Mouse (Mus musculus) erythroblast, embryonic 14.5 days (primary cell): ENCODE data around the gene Ntm. TPM values are rescaled to one million over a fixed set of nuclear protein-coding genes. Genes with fewer than 3 reads are reported as not detected.

Source experiments
- H3K27me3 ChIP-seq: 2 replicates; pipeline ENCODE4 v1.6.1; 2012; ENCODE audit warnings: inconsistent platforms; ENCODE audit not compliant: control insufficient read depth
- H3K36me3 ChIP-seq: 2 replicates; pipeline ENCODE4 v1.6.1; 2012; ENCODE audit warnings: mild to moderate bottlenecking, inconsistent platforms; ENCODE audit not compliant: control insufficient read depth
- H3K4me1 ChIP-seq: 2 replicates; pipeline ENCODE4 v1.6.1; 2012; ENCODE audit warnings: inconsistent platforms; ENCODE audit not compliant: control insufficient read depth
- H3K4me3 ChIP-seq: replicated peaks from 2 replicates; pipeline ENCODE3; 2012; ENCODE audit warnings: moderate library complexity, mild to moderate bottlenecking, inconsistent platforms
- H3K9me3 ChIP-seq: 2 replicates; pipeline ENCODE4 v1.6.1; 2012; ENCODE audit warnings: low read length, inconsistent platforms, mixed read lengths; ENCODE audit not compliant: control insufficient read depth
- GATA1 ChIP-seq: IDR thresholded peaks from 2 replicates; pipeline ENCODE4 v1.6.1; 2012; ENCODE audit warnings: low read length, inconsistent platforms, mixed read lengths
- TAL1 ChIP-seq: IDR thresholded peaks from 3 replicates; pipeline ENCODE4 v1.6.1; 2012; ENCODE audit warnings: low read length, inconsistent platforms, mixed read lengths
- polyA plus RNA-seq: library from polyadenylated mRNA; stranded (reverse); fragments of >175 nt; gene quantifications from 2 replicates; pipeline ENCODE4 v1.2.3, GENCODE M21; 2012

The Ntm gene
- polyA plus RNA-seq, 1 experiment = 0.01 TPM

GRCm38 (mm10) chr9:29954031-29954430, 8.9 kb downstream of the Ntm start:
- Histone ChIP-seq H3K36me3 (no peaks in the 10 kb centered on the region), H3K4me1 (no peaks in the 10 kb centered on the region), H3K4me3 (no peak overlapping the region), H3K9me3 (no peaks in the 10 kb centered on the region), H3K27me3 (no peaks in the 10 kb centered on the region)
- TF ChIP-seq GATA1 = no peak
- no peak for TF ChIP-seq TAL1

DNA sequence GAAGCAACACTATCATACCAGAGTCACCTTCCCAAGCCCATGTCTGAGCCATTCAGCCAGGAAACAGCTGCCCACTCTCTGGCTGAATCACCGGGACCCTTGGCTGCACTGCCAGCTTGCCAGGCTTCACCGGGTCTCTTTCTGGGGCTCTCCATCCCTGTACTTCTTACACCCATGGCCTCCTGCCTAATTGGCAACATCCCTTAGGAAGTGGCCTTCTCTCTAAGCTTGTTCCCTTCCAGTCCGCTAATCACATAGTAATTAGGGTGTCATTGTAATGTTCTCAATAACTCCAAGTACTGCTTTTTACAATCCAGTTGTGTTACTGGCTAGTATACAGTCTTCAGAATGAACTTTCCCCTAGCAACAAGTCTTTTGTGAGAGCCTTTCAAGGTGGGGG, 13.9 kb downstream of the Ntm start:
- Histone ChIP-seq H3K36me3 (no peaks in the 10 kb centered on the region), H3K9me3 (no peaks in the 10 kb centered on the region), H3K4me1 (no peaks in the 10 kb centered on the region), H3K4me3 (no peak overlapping the region), H3K27me3 (no peaks in the 10 kb centered on the region)
- no peak for TF ChIP-seq GATA1

DNA sequence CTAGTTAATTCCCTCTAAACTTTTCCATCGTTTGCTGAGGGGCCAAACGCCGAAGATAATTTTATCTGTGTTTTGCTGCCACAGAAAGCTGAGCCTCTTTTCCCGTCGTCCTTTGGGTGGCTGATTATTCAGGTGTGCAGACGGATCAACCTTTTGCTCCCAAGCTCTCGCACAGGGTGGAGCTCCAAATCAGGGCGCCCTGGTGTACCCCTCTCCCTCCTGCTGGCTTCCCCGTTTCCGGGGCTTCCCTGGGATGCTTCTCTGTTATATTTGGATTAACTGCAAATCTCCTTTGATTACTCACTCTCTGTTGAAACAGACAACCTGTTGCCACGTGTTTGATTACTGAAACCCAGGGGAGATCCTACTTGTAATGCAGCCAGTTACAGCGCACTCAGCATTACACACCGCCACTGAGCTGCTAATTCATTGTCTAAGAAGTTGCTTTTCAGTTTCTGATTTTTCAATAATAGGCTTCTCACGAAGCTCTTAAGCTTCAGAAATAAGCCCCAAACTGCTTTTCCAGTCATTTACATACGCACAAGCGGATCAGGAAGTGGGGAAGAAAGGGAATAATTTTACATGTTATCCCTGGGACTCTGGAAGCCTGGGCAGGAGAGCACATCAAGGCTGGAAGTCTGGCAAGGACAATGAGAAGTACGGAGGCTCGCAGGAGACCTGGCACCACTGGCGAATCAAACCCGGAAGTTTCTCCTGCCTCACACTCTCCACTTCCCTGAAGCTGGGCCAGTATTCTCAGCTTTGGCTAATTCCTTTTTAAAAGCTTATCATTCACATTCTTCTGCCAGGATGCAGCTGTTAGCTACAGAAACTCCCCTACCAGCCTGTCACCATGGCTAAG, 19.5 kb downstream of the Ntm start:
- no peaks in the 10 kb centered on the region for H3K27me3 ChIP-seq
- H3K4me3 ChIP-seq = no peak overlapping the region
- H3K9me3 ChIP-seq = peaks cover 2% of the 10 kb centered on the region; the same call in 1 of the 2 replicates
- H3K4me1 ChIP-seq = no peaks in the 10 kb centered on the region
- TF ChIP-seq TAL1 = no peak
- no peak for TF ChIP-seq GATA1
- no peaks in the 10 kb centered on the region for H3K36me3 ChIP-seq

DNA sequence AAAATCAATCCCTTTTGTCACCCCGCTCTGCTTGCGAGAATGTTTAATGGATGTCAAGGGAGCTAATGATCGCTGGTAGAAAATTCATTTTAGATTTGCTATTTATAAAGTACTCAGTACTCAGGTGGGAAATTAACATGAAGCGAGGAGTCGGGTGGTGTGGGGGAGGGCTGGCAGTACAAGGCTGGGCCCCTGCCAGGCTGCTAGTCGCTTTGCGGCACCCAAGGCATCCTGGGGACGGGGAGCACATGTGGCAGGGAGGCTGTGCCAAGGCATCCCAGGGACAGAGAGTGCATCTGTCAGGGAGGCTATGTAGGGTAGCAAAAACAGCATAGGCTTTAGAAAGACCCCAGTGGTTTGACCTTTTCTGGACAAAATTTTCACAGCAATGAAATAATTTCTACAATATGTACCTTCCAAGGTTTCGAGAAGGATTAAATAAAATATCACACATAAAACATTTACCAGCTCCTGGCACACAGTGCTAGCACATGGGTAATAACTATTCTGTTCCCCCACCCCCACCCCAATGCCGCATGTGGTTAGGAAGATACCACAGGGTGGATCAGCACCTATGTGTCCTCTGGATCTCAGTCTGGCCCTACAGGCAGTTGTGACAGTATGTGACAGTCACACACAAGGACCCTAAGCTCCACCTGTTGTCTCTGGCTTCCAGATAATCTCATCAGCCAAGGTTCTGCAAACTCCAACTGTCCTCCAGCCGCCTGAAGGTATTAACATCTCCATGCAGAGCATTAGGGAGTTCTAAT, 20.6 kb downstream of the Ntm start:
- TF ChIP-seq TAL1 = no peak
- no peak for TF ChIP-seq GATA1
- H3K27me3 ChIP-seq = no peaks in the 10 kb centered on the region
- no peak overlapping the region for H3K4me3 ChIP-seq
- H3K9me3 ChIP-seq = peaks cover 2% of the 10 kb centered on the region; the same call in 1 of the 2 replicates
- no peaks in the 10 kb centered on the region for H3K4me1 ChIP-seq
- H3K36me3 ChIP-seq = no peaks in the 10 kb centered on the region

GRCm38 (mm10) chr9:29939517-29940034, 23.4 kb downstream of the Ntm start:
- TF ChIP-seq TAL1 (no peak), GATA1 (no peak)
- Histone ChIP-seq H3K4me3 (no peak overlapping the region), H3K36me3 (no peaks in the 10 kb centered on the region), H3K9me3 (peaks cover 2% of the 10 kb centered on the region; the same call in 1 of the 2 replicates), H3K27me3 (no peaks in the 10 kb centered on the region), H3K4me1 (no peaks in the 10 kb centered on the region)

GRCm38 (mm10) chr9:29928796-29929195, 34.1 kb downstream of the Ntm start:
- Histone ChIP-seq H3K4me1 (no peaks in the 10 kb centered on the region), H3K9me3 (no peaks in the 10 kb centered on the region), H3K4me3 (no peak overlapping the region), H3K36me3 (no peaks in the 10 kb centered on the region), H3K27me3 (no peaks in the 10 kb centered on the region)
- TF ChIP-seq GATA1 (no peak), TAL1 (no peak)

GRCm38 (mm10) chr9:29925382-29925781, 37.6 kb downstream of the Ntm start:
- H3K4me1 ChIP-seq = no peaks in the 10 kb centered on the region
- TF ChIP-seq TAL1 = no peak
- TF ChIP-seq GATA1 = no peak
- H3K9me3 ChIP-seq = no peaks in the 10 kb centered on the region
- H3K27me3 ChIP-seq = no peaks in the 10 kb centered on the region
- H3K36me3 ChIP-seq = no peaks in the 10 kb centered on the region
- no peak overlapping the region for H3K4me3 ChIP-seq

DNA sequence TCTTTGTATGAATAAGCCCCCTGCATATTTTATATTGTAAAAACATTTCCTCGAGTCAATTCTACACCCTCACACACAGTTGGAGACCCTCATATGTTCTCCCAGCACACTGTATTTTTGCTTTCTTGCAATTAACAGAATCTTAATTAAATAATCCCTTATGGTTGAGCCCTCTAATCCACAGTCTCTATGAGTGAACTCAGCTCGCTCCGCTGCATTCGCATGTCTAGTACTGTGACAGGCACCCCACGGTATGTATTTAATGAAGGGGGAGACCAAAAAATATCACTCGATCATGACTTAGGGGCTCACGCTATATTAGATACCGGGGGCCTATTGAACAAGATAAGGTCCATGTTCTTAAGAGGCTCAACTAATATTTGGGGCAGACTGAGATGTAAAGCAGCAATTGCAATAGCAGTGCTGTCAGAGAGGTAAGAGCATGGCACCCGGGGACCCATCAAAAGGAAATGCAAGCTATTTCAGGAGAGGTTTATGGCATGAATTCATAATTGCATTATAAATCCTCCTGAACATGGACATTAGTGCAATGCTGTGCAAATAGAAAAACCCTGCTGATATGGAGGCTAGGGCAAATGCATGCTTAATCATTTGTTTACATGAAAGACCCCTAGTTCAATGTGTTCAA, 64.4 kb downstream of the Ntm start:
- Histone ChIP-seq H3K4me3 (no peak overlapping the region), H3K9me3 (peaks cover 3% of the 10 kb centered on the region; the same call in 1 of the 2 replicates), H3K4me1 (no peaks in the 10 kb centered on the region), H3K36me3 (no peaks in the 10 kb centered on the region), H3K27me3 (no peaks in the 10 kb centered on the region)
- no peak for TF ChIP-seq TAL1
- TF ChIP-seq GATA1 = no peak
